Mouse (Mus musculus): Measurements from ENCODE around the gene Natd1.
A peak's percentile ranks its signal among the peaks of the same experiment; 100 is the strongest.

Natd1 gene

GRCm38 (mm10) chr11:60914491-60914890, at the start of gene Natd1:
Gene Natd1, minus strand, starts transcription at chr11:60914750.
- no peak for DNase-seq (ENCODE audit: low spot score)

- DNase-seq (ENCODE audit: low spot score): no peak
Measured at GRCm38 (mm10) chr11:60962709-60963108, 48.2 kb upstream of the Natd1 start.

- DNase-seq (ENCODE audit: low spot score): no peak
Measured at GRCm38 (mm10) chr11:60961176-60961575, 46.6 kb upstream of the Natd1 start.

GRCm38 (mm10) chr11:60958948-60959347, 44.4 kb upstream of the Natd1 start:
- DNase-seq (ENCODE audit: low spot score): no peak

GRCm38 (mm10) chr11:60955621-60956383, 41.3 kb upstream of the Natd1 start:
- no peak for DNase-seq (ENCODE audit: low spot score)

GRCm38 (mm10) chr11:60954255-60955104, 39.9 kb upstream of the Natd1 start:
- DNase-seq (ENCODE audit: low spot score): no peak

GRCm38 (mm10) chr11:60953803-60954202, 39.3 kb upstream of the Natd1 start:
- DNase-seq (ENCODE audit: low spot score): peak; percentile 82

GRCm38 (mm10) chr11:60952986-60953385, 38.4 kb upstream of the Natd1 start:
- DNase-seq (ENCODE audit: low spot score): no peak

GRCm38 (mm10) chr11:60952362-60952761, 37.8 kb upstream of the Natd1 start:
- DNase-seq (ENCODE audit: low spot score): no peak

GRCm38 (mm10) chr11:60951896-60952295, 37.3 kb upstream of the Natd1 start:
- DNase-seq (ENCODE audit: low spot score): no peak

- no peak for DNase-seq (ENCODE audit: low spot score)
Measured at GRCm38 (mm10) chr11:60945003-60945402, 30.5 kb upstream of the Natd1 start.

- DNase-seq (ENCODE audit: low spot score): no peak
Measured at GRCm38 (mm10) chr11:60942263-60943015, 27.9 kb upstream of the Natd1 start.

- DNase-seq (ENCODE audit: low spot score): no peak
Measured at GRCm38 (mm10) chr11:60941370-60941769, 26.8 kb upstream of the Natd1 start.

GRCm38 (mm10) chr11:60940501-60940900, 26.0 kb upstream of the Natd1 start:
- DNase-seq (ENCODE audit: low spot score): no peak

GRCm38 (mm10) chr11:60939487-60939886, 24.9 kb upstream of the Natd1 start:
- no peak for DNase-seq (ENCODE audit: low spot score)

- no peak for DNase-seq (ENCODE audit: low spot score)
Measured at GRCm38 (mm10) chr11:60937611-60938010, 23.1 kb upstream of the Natd1 start.

- no peak for DNase-seq (ENCODE audit: low spot score)
Measured at GRCm38 (mm10) chr11:60935975-60936373, 21.4 kb upstream of the Natd1 start.

GRCm38 (mm10) chr11:60935326-60935974, 20.9 kb upstream of the Natd1 start:
- DNase-seq (ENCODE audit: low spot score): peak; percentile 53

GRCm38 (mm10) chr11:60934795-60935194, 20.2 kb upstream of the Natd1 start:
- DNase-seq (ENCODE audit: low spot score): no peak

GRCm38 (mm10) chr11:60933178-60933930, 18.8 kb upstream of the Natd1 start:
- DNase-seq (ENCODE audit: low spot score): no peak

GRCm38 (mm10) chr11:60932503-60933020, 18.0 kb upstream of the Natd1 start:
- DNase-seq (ENCODE audit: low spot score): no peak
